Mouse (Mus musculus) brain, embryonic 14.5 days (tissue): ENCODE measurements around the gene Gja5.

Experiments used
- CTCF ChIP-seq: fragments of 200-500 bp; IDR thresholded peaks from 2 replicates; pipeline ENCODE4 v1.5.1; 2012; ENCODE audit warnings: inconsistent platforms, mild to moderate bottlenecking, moderate library complexity, borderline replicate concordance; ENCODE audit not compliant: insufficient read depth, insufficient read length; ENCODE audit errors: extremely low read depth
- POLR2A ChIP-seq: fragments of 200-500 bp; IDR thresholded peaks from 2 replicates; pipeline ENCODE4 v1.6.1; 2012; ENCODE audit warnings: mild to moderate bottlenecking, inconsistent platforms, borderline replicate concordance; ENCODE audit not compliant: poor library complexity, insufficient read depth, insufficient read length, severe bottlenecking; ENCODE audit errors: extremely low read depth

GRCm38 (mm10) chr3:97037119-97037518 lies 132.6 kb downstream of the Gja5 start:
- no peak for TF ChIP-seq CTCF
- no peak for TF ChIP-seq POLR2A
